Mouse (Mus musculus) MEL (cell line): Measurements from ENCODE around the gene Ryr1. TPM values are rescaled to one million over a fixed set of nuclear protein-coding genes. Genes with fewer than 3 reads are reported as not detected.

Experiments
- DNase-seq: peaks from one replicate; pipeline ENCODE4 v3.0.0; 2011; ENCODE audit warnings: low read depth, low spot score
- H3K27ac ChIP-seq: 2 replicates; pipeline ENCODE4 v1.5.1; 2012; ENCODE audit warnings: low read depth, mild to moderate bottlenecking, control low read depth, low read length, moderate library complexity; ENCODE audit not compliant: control insufficient read depth
- H3K27me3 ChIP-seq, 2 experiments: fragments of 150-350 bp in 1 of 2; sonication (generic) in 1 of 2; 2 replicates each; pipeline ENCODE4 v1.6.1; 2012; ENCODE audit warnings: low read length in 2 of 2, mild to moderate bottlenecking in 2 of 2, improper control_type of control experiment in 1 of 2, moderate library complexity in 1 of 2; ENCODE audit not compliant: insufficient read depth in 2 of 2, control insufficient read depth in 1 of 2
- H3K36me3 ChIP-seq, 2 experiments: 2 replicates each; pipeline ENCODE4 v1.6.1; 2012 to 2014; ENCODE audit warnings: low read length in 2 of 2, improper control_type of control experiment in 1 of 2, inconsistent platforms in 1 of 2, mild to moderate bottlenecking in 1 of 2; ENCODE audit not compliant: insufficient read depth in 2 of 2, control insufficient read depth in 1 of 2
- H3K4me1 ChIP-seq, 2 experiments: fragments of 150-350 bp in 1 of 2; sonication (generic) in 1 of 2; 2 replicates each; pipeline ENCODE4 v1.6.1; 2012; ENCODE audit warnings: low read length in 2 of 2, improper control_type of control experiment in 1 of 2, mild to moderate bottlenecking in 1 of 2; ENCODE audit not compliant: insufficient read depth in 2 of 2, control insufficient read depth in 1 of 2
- H3K4me3 ChIP-seq, 2 experiments: fragments of 150-350 bp in 1 of 2; sonication (generic) in 1 of 2; 2 replicates each; pipeline ENCODE4 v1.5.1; 2012; ENCODE audit warnings: low read depth in 2 of 2, low read length in 2 of 2, mild to moderate bottlenecking in 2 of 2, moderate library complexity in 2 of 2, control low read depth in 1 of 2, improper control_type of control experiment in 1 of 2; ENCODE audit not compliant: control insufficient read depth in 1 of 2, insufficient read depth in 1 of 2
- H3K79me2 ChIP-seq: 2 replicates; pipeline ENCODE4 v1.6.1; 2012; ENCODE audit warnings: mild to moderate bottlenecking, low read length, moderate library complexity; ENCODE audit not compliant: control insufficient read depth, poor library complexity, insufficient read depth
- H3K9ac ChIP-seq: 2 replicates; pipeline ENCODE4 v1.6.1; 2012; ENCODE audit warnings: low read depth, mild to moderate bottlenecking, control low read depth, low read length, moderate library complexity; ENCODE audit not compliant: control insufficient read depth, poor library complexity, severe bottlenecking
- H3K9me3 ChIP-seq: fragments of 150-350 bp; sonication (generic); replicated peaks from 2 replicates; pipeline ENCODE4 v1.6.1; 2012; ENCODE audit warnings: mild to moderate bottlenecking, low read length, improper control_type of control experiment, moderate library complexity; ENCODE audit not compliant: insufficient read depth
- BHLHE40 ChIP-seq: IDR thresholded peaks from 2 replicates; pipeline ENCODE4 v1.6.1; 2012; ENCODE audit warnings: low read depth, mild to moderate bottlenecking, inconsistent platforms, low read length, improper control_type of control experiment, borderline replicate concordance
- CHD2 ChIP-seq: IDR thresholded peaks from 2 replicates; pipeline ENCODE4 v1.6.1; 2011; ENCODE audit warnings: low read length, improper control_type of control experiment
- ELF1 ChIP-seq: IDR thresholded peaks from 2 replicates; pipeline ENCODE4 v1.6.1; 2014; ENCODE audit warnings: low read depth, mild to moderate bottlenecking, inconsistent platforms, low read length, improper control_type of control experiment, moderate library complexity
- EP300 ChIP-seq, 2 experiments: IDR thresholded peaks; 2 replicates each; pipeline ENCODE4 v1.6.1; 2011; ENCODE audit warnings: improper control_type of control experiment in 2 of 2, low read length in 2 of 2, low read depth in 1 of 2, mild to moderate bottlenecking in 1 of 2
- GABPA ChIP-seq: IDR thresholded peaks from 2 replicates; pipeline ENCODE4 v1.6.1; 2012; ENCODE audit warnings: low read depth, mild to moderate bottlenecking, inconsistent platforms, low read length, improper control_type of control experiment, moderate library complexity
- GATA1 ChIP-seq: IDR thresholded peaks from 2 replicates; pipeline ENCODE4 v1.6.1; 2011; ENCODE audit warnings: low read depth, low read length, improper control_type of control experiment
- JUND ChIP-seq: IDR thresholded peaks from 2 replicates; pipeline ENCODE4 v1.6.1; 2011; ENCODE audit warnings: low read depth, mild to moderate bottlenecking, improper control_type of control experiment, low read length
- MAFK ChIP-seq: IDR thresholded peaks from 2 replicates; pipeline ENCODE4 v1.6.1; 2011; ENCODE audit warnings: low read depth, mild to moderate bottlenecking, low read length, improper control_type of control experiment, borderline replicate concordance
- MAZ ChIP-seq: IDR thresholded peaks from 2 replicates; pipeline ENCODE4 v1.6.1; 2012; ENCODE audit warnings: low read depth, mild to moderate bottlenecking, inconsistent platforms, low read length, improper control_type of control experiment
- MEF2A ChIP-seq: IDR thresholded peaks from 2 replicates; pipeline ENCODE4 v1.6.1; 2014; ENCODE audit warnings: low read depth, mild to moderate bottlenecking, inconsistent platforms, low read length, improper control_type of control experiment; ENCODE audit not compliant: poor library complexity, insufficient replicate concordance, severe bottlenecking; ENCODE audit errors: extremely low read depth
- MXI1 ChIP-seq: IDR thresholded peaks from 2 replicates; pipeline ENCODE4 v1.6.1; 2011; ENCODE audit warnings: mild to moderate bottlenecking, low read depth, low read length, improper control_type of control experiment
- MYC ChIP-seq: IDR thresholded peaks from 2 replicates; pipeline ENCODE4 v1.6.1; 2011; ENCODE audit warnings: low read depth, mild to moderate bottlenecking, low read length, improper control_type of control experiment, moderate library complexity
- NELFE ChIP-seq: IDR thresholded peaks from 2 replicates; pipeline ENCODE4 v1.6.1; 2011; ENCODE audit warnings: low read depth, low read length, improper control_type of control experiment
- RAD21 ChIP-seq: IDR thresholded peaks from 2 replicates; pipeline ENCODE4 v1.6.1; 2011; ENCODE audit warnings: mild to moderate bottlenecking, low read depth, low read length, improper control_type of control experiment
- RCOR1 ChIP-seq: IDR thresholded peaks from 2 replicates; pipeline ENCODE4 v1.6.1; 2012; ENCODE audit warnings: low read depth, mild to moderate bottlenecking, inconsistent platforms, low read length, improper control_type of control experiment
- TBP ChIP-seq: IDR thresholded peaks from 2 replicates; pipeline ENCODE4 v1.8.0; 2011; ENCODE audit warnings: low read depth, low read length, improper control_type of control experiment
- UBTF ChIP-seq: IDR thresholded peaks from 2 replicates; pipeline ENCODE4 v1.6.1; 2012; ENCODE audit warnings: low read depth, mild to moderate bottlenecking, inconsistent platforms, low read length, improper control_type of control experiment, moderate library complexity, borderline replicate concordance; ENCODE audit not compliant: insufficient read depth
- USF1 ChIP-seq: IDR thresholded peaks from 2 replicates; pipeline ENCODE4 v1.6.1; 2014; ENCODE audit warnings: low read depth, mild to moderate bottlenecking, inconsistent platforms, low read length, improper control_type of control experiment, moderate library complexity
- ZMIZ1 ChIP-seq: IDR thresholded peaks from 2 replicates; pipeline ENCODE4 v1.6.1; 2012; ENCODE audit warnings: low read depth, mild to moderate bottlenecking, inconsistent platforms, low read length, improper control_type of control experiment, moderate library complexity
- ZNF384 ChIP-seq: IDR thresholded peaks from 2 replicates; pipeline ENCODE4 v1.6.1; 2012; ENCODE audit warnings: low read depth, mild to moderate bottlenecking, inconsistent platforms, low read length, improper control_type of control experiment
- polyA plus RNA-seq, 2 experiments: library from polyadenylated mRNA; stranded (reverse) in 1 of 2; unstranded in 1 of 2; fragments of >175 nt in 1 of 2; fragments of >200 nt in 1 of 2; gene quantifications; 2 replicates each; pipeline versions ENCODE4 v1.2.1 to v1.2.4; 2012; ENCODE audit warnings: low replicate concordance in 2 of 2, low read depth in 1 of 2; ENCODE audit not compliant: insufficient read length in 2 of 2, insufficient read depth in 1 of 2, missing spikeins in 1 of 2
- total RNA-seq: library from RNA; depleted of rRNA; stranded (reverse); fragments of 300-350 nt; gene quantifications from 2 replicates; pipeline ENCODE4 v1.2.3, GENCODE M21; 2012

The Ryr1 gene
- total and polyA plus RNA-seq, 3 experiments, result 0.27 to 0.54 TPM; not detected in 1

- Histone ChIP-seq H3K4me3 (no peak overlapping the region), H3K27ac (no peak overlapping the region), H3K36me3 (peaks cover 0 to 3% of the 10 kb centered on the region in 2 experiments; a peak in 1 of 4 replicates), H3K9me3 (no peaks in the 10 kb centered on the region), H3K27me3 (no peaks in the 10 kb centered on the region), H3K9ac (no peak overlapping the region), H3K79me2 (peaks cover 9% of the 10 kb centered on the region), H3K4me1 (peaks cover 0 to 3% of the 10 kb centered on the region in 2 experiments; a peak in 1 of 4 replicates)
- TF ChIP-seq BHLHE40 (no peak), GABPA (no peak), ZNF384 (no peak), ELF1 (no peak), CHD2 (no peak), MYC (no peak), MAFK (no peak), NELFE (no peak), MAZ (no peak), ZMIZ1 (no peak), JUND (no peak), GATA1 (no peak), RAD21 (no peak), MEF2A (no peak), USF1 (no peak), MXI1 (no peak), TBP (no peak)
- DNase-seq, result no peak
These were observed 81.3 kb downstream of the Ryr1 start for GRCm38 (mm10) chr7:29043674-29044057.

GRCm38 (mm10) chr7:29043016-29043673, 81.8 kb downstream of the Ryr1 start:
- Histone ChIP-seq H3K79me2 (peaks cover 9% of the 10 kb centered on the region), H3K36me3 (peaks cover 0 to 3% of the 10 kb centered on the region in 2 experiments; a peak in 1 of 4 replicates), H3K27me3 (no peaks in the 10 kb centered on the region), H3K4me1 (peaks cover 0 to 3% of the 10 kb centered on the region in 2 experiments; a peak in 1 of 4 replicates), H3K9me3 (no peaks in the 10 kb centered on the region), H3K4me3 (no peak overlapping the region), H3K27ac (no peak overlapping the region), H3K9ac (no peak overlapping the region)
- TF ChIP-seq UBTF (no peak), RCOR1 (no peak), EP300 (IDR thresholded peaks at IDR 0.05; ENCODE audit: low read depth in 1 of 2, low read length in 2 of 2) (no peak)
- no peak for DNase-seq
